Mouse (Mus musculus) CD8-positive naive resting alpha-beta T cell, adult 2 months (primary cell): ENCODE measurements around the gene Adamts18.
"Not testable (repeated sequence)": the region's sequence is repeated elsewhere in the genome, so short reads cannot be mapped to it uniquely, and the experiment has no call there.

ENCODE experiments used
- DNase-seq, 2 experiments: peaks; one replicate each; pipeline ENCODE4 v3.0.0; 2022; ENCODE audit warnings: low read depth in 2 of 2, low spot score in 2 of 2

Gene Adamts18

DNA sequence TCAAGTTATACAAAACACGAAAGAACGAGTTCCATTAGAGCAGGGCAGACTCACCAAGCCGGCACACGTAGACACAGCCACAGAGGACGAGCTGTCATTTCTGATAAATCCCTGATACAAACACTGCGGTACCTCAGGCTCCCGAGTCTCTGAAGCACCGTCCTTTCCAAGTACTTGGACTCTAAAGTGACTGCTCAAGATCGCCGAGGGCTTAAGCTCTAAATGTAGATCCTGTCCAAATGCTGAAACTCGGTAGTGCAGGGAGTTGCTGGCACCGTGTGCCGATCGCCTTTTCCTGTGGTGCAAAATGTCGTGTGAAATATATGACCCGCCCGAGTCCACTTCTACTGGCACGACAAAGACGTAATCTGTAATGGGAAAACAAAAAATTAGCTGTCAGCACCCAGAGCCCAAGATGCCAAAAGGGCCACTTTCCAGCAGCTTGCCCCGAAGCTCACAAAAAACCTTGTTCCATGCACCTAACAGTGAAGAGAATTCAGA lies 3.7 kb downstream of the Adamts18 start:
- DNase-seq, result no peak

DNA sequence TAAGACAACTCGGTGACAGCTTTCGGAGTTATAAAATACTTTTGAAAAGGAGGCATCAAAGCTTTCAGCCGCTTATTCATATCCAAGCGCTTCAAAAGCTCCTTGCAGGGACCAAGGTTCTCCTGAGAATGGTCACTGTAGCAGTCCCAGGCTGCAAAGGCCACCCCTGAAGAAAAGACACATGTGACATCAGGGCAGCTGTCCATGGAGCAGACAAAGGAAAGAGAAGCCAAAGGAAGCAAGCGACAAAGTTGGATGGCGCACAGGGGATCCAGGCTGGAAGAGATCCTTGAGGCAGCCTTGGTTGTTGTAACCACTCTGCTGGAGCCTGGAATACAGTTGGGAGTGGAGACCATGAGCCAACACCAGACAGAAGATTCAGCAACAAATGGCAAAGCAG lies 10.3 kb downstream of the Adamts18 start:
- DNase-seq, result no peak

DNA sequence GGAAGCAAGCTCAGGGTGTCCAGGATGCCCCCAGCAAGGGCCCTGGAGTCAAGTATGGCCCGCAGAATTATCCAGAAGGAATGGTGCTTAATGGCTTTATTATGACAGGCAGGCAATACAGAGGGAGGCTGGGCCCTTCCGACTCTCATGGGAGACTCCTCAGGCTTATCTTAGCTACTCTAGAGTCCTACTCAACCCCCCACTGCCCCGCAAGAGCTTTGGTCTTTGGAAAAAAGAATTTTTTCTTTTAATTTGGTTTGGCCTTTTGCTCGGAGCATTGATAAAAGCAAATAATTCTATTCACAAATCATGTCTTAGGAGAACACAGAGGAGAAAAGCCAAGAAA lies 11.0 kb downstream of the Adamts18 start:
- no peak for DNase-seq

DNA sequence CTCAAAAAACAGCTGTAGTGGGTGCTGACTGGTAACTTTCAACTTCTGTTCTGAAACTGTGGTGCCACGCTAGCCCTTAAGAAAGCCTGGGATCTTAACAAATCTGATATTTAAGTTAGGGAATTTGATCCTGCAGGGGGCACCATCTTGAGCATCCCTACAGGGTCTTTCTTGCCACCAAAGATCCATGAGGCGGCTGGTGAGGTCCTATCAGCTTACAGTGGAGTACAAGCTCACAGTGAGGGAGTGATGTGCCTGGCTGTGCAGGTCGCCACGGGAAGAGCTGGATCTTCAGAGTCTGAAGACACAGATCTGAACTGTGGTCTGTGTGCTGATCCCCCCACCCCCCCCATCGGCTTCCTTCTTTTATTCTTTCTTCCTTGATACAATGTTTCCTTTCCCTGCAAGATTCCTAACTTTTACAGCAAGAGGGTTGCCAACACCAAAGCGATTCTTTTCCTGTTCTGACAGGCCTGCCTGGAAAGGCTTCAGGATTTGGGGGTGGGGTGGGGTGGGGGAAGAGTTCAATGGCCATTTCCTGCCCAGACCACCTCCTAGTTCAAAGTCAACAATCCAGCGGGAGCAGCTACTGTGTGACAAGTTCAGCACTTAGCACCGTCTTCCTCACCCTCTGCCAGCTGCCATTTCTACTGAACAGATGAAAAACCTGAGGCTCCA lies 11.5 kb downstream of the Adamts18 start:
- no peak for DNase-seq

DNA sequence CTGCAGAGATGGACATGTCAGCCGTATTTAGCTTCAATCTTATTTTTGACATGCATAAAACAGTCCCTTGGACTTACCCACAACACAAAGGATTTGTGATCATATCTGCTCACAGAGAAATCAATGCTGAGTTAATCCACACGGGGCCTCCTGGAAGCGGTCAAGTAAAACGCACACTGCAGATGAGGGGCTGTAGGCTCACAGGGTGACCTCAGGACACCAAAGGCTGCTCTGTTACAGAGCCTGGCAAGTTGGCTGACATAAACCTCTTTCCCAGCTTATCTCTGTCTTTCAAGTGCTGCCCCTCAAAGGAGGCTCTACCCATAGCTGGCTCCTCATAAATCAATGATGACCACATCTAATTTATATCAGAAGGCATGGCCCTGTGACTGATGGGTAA lies 14.9 kb downstream of the Adamts18 start:
- DNase-seq, result no peak

DNA sequence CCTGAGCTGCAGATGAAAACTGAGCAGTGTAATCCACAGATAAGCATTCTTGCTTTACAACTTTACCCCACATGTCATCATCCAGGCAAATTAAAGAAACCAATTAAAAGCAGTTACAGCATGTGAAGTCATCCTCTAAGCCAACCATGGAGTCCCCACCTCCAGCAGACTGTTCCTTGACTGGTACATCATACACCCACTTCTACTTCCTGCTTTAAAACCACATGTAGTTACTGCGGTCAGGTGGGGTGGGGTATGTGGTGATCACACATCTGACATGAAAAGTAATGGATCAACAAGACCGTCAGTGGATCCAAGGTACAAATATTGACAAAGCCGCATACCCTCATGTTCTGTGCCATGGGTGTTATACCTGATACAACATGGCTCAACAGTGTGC lies 21.3 kb downstream of the Adamts18 start:
- no peak for DNase-seq

DNA sequence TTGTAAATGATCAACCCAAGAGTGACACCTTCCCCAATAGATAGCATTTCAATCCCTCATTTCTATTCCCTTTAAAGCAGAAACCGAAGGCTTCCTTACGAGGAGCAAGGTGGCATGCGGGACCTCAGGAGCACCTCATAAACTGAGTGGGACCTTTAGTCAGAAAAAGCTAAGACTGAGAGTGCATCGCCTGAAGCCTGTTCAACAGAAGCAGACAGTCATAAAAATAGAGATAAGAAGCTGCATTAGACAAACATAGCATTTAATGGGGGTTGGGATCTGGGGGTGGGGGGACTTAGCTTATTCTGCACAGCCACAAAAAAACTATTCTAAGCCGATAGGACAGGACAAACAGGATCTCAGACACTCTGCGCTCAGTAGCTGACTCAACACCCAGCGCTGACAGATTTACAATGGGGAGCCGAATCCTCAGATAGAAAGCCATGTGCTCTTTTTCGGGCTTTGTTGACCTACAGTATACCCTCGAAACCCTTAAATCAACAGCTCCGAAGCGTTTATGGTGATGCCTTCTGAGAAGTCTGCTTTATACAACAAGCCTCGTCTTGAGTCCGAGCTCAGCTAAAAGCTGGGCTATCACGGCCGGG lies 27.5 kb downstream of the Adamts18 start:
- DNase-seq, result no peak

DNA sequence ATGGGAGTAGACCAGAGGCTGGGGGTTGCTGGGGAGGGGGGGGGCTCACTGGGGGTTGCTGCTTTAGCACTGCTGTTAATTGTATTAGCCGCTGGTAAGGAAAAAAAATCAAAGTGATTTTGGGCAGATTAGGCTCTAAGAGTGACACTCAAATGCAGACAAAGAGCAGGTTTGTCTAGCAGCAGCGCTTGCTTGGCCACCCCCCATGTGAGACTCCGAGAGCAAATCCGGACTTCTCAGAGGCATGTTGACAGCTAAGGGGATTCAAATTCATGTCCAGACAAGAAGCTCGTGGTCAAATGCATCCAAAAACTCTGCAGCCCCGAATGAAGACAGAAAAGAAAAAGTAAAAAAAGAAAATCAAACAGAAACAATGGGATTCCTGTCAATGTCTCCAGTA lies 34.6 kb downstream of the Adamts18 start:
- DNase-seq, result no peak

DNA sequence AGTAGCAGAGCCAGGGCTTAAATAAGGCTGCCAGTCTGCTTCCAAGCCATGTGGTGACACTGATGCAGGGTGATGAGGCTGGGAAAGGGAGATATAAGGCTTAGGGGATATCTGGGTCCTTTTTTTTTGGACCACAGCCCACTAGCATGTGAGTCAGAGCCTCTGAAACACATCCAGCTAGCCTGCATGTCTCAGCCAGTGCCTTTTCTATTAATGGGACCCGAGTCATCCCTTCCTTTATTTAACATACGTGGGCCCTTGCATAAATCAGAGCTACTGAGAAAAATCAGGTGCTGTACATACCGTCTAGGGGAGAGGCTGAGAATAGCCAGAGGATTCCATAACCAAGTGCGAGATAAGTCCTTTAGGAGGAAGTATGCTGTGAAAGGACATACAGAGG lies 37.0 kb downstream of the Adamts18 start:
- no peak for DNase-seq

DNA sequence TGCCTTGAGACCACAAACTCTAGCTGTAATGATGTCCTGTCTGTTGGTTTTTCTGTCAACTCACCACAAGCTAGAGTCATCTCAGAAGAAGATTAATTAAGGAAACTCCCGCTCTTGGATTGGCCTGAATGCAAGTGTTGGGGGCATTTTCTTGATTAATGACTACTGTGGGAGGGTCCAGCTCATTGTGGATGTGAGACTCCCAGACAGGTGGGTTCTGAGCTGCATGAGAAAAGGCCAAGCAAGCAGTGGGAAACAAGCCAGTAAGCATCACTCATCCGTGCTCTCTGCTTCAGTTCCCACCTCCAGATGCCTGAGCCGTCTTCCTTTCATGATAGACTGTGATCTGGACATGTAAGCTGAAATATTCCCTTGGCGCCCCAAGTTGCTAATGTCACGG lies 38.6 kb downstream of the Adamts18 start:
- no peak for DNase-seq

DNA sequence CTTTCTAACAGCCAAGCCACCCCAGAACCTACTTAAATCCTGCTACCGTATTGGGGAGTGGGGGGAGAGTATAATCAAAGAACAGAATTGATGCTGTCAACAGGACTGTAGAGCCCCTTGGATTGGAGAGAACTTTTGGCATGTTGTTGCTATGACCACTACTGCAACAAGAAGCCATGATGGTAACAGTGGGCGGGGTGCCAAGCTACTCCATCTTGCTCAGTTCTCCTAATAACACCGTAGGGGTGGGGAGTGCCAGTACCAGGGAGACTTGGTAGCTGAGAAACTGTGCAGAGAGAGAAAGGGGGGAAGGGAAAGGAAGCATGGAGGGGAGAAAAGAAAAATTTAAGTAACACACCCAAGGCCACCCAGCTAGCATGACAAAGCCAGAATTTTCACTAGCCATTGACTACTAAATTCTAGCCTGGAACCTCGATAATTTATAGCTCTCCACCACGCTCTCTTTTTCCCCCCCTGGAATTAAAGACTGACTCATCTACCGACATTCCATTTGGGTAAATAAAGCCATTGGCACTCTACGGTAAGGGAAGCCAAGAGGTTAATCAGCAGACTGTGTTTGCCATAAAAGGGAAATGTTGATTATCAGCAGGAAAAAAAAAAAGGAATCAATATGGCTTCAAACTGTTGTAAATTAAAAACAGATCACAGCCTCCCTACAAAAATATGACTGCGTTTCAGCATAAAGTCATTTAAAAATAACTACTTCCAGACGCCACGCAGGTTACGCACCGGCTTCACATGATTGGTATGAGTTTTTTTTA lies 44.5 kb downstream of the Adamts18 start:
- no peak for DNase-seq

DNA sequence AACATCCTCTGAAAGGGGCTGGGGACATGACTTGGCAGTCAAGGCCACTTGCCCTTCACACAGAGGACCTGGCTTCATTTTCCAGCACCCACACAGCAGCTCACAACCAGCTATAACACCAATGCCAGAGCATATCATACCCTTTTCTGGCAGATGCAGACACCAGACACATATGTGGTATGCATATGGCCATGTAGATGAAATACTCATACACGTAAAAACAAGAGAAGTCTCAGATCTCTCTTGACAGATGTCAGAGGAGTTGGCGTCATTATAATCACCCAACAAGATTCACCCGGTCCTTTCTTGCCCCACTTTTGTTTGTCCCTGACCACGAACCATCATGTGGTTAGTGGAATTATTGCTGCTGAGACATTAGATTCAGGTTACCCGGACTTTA lies 47.0 kb downstream of the Adamts18 start:
- DNase-seq, result no peak

DNA sequence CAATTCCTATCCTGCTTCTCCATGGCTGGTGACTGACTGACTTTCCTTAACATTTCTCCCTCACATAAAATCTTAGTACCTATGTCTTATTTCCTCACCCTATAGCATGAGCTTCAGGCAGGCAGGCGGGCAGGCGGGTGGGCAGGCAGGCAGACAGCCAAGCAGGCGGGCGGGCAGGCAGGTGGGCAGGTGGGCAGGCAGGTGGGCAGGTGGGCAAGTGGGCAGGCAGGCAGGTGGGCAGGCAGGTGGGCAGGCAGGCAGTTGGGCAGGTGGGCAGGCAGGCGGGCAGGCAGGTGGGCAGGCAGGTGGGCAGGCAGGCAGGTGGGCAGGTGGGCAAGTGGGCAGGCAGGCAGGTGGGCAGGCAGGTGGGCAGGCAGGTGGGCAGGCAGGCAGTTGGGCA lies 48.0 kb downstream of the Adamts18 start:
- not testable (repeated sequence) for DNase-seq

DNA sequence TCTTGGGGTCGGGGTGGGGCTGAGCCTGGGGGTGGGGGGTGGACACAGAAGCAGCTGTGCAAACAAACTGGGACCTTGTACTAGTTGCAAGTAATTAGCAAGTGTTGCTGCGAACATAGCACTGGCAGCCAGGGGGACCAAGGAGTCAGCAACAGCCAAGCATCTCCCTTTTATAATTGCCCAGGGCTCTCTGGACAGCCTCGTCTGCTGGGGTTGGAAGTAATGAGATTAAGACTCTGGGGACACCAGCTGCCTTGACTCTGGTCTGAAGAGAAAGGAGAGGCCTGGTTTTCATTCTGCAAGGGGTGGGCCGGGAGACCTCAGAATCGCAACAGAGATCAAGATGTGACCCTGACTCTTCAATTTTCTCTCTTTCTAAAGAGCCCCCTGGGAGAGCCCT lies 49.0 kb downstream of the Adamts18 start:
- no peak for DNase-seq

DNA sequence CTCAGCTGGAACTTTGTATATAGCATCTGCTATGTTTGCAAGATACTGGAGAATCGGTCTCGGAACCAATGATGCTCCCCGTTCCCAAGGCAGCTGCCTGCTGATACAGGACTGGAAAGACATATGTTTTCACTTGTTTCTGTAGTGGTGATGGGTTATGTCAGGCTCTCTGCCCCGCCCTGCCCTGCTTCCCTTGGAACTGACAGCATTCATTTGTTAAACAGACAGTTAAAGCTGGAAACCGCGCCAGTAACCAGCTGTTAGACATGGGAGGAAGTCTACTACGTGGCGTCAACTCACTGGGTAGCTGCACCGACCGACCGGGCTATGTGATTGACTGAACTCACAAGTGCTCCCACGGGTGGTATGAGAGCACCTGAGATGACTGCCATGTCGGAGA lies 56.7 kb downstream of the Adamts18 start:
- DNase-seq, result no peak

DNA sequence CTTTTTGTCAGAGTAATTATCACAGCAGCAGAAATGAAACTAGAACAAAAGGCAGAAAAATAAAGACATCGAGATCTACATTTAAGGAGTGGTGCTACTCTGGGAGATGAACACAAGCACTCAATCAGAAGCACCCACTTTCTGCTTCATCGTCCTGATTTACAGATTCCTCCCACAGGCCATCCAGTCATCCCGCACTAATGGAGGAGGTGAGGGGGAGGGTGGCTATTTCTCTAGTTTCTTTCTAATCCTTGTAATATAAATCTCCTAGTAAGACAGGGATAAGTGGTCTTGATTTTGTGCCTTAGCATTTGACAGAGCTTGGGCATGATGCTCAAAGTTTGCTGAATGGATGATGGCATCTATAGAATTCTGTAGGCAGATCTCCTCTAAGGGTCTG lies 57.5 kb downstream of the Adamts18 start:
- no peak for DNase-seq

DNA sequence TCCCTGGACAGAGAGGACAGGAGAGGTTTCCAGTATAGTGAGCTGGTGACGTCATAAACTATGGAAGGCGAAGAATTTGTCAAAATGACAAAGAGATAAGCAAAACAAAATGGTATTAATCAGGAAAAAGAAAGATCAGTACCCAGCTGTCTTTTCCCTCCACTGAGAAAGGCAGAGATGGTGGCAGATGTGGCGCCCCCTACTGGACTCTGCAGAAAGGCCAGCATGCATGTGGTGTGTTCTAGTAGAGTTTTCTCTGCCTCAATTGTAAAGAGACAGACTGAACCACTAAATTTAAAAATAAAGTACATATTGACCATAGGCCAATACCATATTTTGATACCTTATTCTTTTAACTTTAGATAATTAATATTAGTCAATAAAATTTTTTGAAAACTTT lies 64.8 kb downstream of the Adamts18 start:
- no peak for DNase-seq

DNA sequence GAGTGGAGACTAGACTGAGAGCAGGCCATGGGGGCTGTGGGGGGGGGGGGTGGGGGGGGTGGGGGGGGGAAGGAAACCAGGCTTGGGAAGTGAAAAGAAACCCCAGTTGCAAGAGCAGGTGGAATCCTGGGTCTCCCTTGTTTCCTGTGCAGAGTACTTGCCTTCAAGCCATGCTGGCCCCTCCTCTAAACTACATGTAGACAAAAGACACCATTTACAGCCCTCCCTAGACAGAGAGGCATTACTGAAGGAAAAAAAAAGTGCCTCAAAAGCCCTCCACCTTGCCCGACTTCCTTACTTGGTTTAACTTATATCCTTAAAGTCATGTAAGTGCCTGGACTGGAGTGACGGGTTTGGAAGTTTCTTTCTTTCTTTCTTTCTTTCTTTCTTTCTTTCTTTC lies 67.0 kb downstream of the Adamts18 start:
- DNase-seq, result no peak

DNA sequence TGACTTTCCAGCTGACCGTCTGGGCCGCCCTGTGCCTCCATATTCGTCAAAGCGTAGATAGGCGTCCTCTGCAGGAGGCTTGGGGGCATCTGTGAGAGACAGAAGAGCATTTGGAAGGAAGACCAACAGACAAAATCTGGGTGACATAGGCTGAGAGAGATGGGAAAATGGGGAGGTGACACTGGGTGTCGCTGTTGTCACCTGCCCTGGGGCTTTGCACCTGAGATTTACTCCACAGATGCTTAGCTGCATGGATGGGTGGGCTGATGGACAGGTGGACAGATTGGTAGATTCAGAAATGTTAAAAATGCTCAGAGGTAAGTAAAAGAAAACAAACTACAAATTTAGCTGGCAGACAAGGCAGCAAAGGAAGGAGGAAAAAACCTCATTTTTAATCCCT lies 73.2 kb downstream of the Adamts18 start:
- DNase-seq, result no peak

DNA sequence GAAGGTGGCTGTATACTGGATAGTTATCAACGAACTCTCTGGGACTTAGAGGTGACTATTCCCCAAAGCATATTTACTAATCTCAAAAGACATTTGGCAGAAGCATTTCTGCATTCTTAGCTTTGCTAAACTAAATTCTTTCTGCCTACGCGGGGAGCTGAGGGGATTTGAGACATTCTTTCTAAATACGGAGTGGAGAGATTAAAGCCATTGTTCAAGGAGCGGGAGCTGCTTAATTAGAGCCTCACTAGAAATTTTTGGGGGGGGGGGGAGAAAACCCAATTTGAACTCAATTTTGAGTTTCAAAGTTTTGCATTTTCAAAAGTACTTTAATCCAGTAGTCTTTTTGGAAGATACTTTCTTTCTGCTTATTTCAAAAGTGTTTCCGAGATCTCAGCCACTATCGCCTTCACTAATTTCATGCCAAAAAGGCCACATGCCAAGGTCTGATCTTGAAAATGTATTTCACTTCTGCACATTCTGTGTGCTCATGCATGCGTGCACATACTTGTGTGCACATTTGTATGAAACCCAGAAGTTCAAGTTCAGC lies 79.6 kb downstream of the Adamts18 start:
- DNase-seq, result no peak

DNA sequence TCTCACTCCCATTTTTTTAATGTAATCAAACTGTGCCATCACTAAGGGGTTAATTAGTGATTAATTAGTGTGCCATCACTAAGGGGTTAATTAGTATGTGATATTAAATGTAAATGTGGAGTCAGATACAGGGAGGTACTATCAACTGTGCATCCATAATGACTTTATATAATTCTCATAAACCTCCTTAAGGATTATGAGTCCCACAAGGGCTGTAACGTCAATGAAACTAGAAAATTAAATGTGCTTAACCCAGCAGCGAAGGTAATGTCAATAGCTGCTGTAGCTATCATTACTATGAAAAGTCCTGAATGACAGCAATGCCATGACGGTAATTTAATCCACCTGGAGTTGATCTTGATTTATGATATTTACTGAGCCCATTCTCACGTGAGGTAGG lies 83.4 kb downstream of the Adamts18 start:
- DNase-seq, result no peak
